Mouse (Mus musculus) thymus, adult 18-20 months (tissue): ENCODE results near the gene Tmem231.

Experiments
- DNase-seq, 2 experiments: peaks; one replicate each; pipeline ENCODE4 v3.0.0; 2022; ENCODE audit warnings: mixed read lengths in 2 of 2

The Tmem231 gene

DNA sequence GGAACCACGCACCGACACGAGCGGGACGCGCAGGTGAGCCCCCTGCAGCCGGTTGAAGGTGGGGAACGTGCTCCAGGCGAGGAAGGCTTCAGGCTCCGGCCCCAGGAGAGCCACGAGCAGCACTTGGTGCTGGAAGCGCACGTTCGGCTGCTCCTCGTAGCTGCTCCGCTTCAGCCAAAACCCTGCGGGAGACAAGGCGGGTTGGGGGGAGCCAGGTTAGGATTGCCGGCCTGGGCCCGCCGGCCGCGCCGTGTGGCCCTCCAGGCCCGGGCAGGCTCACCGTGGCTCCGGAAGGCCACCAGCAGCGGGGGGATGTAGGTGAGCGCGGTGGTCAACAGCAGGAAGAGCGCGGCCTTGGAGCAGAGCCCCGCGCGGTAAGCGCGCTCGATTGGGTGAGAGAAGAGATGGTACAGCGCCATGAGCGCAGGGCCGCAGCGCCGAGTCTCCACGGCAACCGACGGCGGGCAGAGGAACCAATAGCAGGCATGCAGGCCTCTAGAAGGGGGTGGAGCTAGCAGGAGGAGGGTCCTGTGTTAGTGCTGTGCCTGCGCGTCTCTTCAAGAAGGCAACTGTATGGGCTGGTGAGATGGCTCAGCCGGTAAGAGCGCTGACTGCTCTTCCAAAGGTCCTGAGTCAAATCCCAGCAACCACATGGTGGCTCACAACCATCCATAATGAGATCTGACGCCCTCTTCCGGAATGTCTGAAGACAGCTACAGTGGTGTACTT lies at the start of gene Tmem231:
Tmem231 (minus strand) TSS at position 534 of the 729 bp plus-strand sequence.
- DNase-seq, result peak; percentile 82 to 84

DNA sequence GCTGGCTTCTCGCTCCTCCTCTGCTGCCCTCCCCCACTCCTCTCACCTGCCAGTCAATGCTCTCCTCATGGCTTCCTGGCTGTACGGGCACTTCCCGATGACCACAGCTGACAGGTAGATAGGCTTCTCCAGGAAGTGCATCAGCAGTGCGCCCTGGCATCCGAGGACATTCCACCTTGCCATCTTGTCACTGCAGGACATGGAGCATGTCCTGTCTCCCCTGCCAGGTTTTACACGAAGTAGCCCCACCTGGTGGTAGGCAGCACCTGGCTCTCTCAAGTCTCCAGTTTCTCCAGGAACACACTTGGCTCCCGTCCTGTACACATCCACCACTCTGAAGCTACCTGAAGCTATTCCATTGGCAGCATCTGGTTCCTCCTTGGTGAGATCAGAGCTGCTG lies 48.4 kb upstream of the Tmem231 start:
- no peak for DNase-seq

DNA sequence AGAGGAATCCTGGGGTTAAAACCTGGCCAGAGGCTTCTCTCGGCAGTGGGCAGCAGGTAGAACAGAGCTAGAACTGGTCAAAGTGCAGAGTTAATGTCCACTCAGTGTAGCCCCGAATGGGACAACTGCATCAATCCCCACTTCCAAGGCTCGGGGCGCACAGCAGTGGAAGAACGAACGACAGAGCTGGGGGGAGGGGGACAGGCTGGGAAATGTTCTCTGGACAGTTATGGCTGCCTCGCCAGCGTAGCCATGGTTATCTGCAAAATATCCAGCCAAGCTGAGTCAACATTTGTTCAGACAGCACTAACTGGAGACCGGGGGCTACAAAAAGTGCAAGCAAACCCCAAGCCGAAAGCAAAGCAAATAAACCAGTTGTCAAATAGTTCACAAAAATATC lies 44.5 kb upstream of the Tmem231 start:
- DNase-seq, result no peak

DNA sequence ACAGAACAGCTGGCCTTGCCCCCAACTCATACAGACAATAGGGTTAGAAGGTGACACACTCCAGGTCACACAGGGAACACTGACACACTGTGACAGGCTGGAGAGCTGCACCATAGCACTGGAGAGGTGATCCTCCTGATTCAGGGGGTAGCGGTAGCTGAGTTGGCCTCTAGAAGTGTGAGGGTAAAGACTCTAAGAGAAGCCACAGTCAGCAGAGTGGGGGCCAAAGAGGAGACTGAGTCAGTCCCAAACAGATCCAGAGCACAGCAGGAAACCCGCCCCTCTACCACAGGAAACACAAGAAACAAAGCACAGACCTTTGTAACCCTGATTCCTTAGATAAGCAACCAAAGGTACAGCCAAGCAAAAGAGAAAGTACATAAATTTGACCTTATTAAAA lies 42.6 kb upstream of the Tmem231 start:
- peak; percentile 22 to 53 for DNase-seq

DNA sequence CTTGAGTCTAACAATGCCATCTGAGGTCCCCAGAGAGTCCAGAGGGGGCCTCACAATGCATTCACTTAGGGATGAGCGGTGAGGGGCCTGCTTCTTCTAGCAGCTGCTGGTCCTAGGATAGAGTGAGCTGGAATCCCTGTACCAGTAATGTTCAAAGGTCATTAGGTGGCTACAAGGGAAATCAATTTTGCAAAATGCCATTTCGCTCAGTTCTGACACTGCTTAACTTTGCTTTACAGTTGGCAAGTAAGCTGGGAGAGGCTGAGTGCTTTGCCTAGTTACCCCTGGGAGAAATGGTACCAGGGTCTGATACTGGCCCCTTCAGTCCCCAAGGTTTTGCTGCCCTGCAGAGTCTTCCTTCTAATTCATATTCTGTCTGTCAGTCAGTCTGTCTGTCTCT lies 42.0 kb upstream of the Tmem231 start:
- DNase-seq, result no peak

DNA sequence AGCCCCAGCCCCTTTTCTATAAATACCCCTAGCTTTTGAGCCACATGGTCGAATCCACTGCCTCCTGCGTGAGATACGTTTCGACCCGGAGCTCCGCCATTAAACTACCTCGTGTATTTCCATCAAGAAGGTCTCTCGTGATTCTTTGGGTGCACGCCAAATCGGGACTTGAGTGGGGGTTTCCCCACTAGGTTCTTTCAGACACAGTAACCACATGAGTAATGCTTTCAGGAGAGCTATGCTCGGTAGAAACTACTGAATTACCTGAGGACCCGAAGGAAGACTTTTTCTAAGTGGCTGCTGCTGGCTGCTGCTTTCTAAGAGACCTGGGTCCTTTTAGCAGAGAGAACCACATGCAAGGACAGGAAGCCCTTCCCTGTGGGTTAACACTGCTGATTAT lies 40.5 kb upstream of the Tmem231 start:
- no peak for DNase-seq

DNA sequence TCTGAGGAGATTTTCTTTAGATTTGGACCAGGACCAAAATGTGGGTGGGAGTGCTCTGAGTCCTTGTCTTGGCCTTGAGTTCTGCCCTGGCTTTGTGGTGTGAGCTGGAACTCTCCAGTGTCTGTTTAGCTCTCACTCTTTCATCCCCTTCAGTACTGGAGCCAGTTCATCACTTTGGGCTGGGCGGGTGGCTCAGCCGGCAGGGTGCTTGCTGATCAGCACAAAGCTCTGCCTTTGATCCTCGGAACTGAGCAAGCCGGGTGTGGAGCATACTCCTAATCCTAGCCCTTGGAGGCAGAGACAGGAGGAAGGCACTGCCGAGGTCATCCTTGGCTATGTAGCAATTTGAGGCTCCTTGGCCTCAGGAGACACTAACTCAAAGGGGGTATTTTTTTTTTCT lies 35.3 kb upstream of the Tmem231 start:
- DNase-seq, result no peak

DNA sequence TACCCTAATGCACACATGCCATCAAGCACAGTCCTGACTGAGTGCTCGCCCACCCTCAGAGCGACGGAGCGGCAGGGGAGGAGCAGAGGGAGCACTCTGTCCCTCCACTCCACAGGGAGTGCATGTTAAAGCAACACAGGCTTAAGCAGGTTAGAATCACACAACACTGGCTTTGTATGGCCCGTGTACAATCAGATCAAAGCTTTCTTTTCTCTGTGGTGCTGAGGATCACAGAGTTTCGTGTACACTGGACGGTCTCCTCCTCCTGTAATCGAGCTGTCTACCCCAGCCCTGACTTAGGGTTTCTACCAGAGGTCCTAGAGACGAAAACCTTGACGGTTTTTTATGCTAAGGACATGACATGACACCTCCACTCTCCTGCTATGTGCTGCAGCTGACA lies 34.9 kb upstream of the Tmem231 start:
- DNase-seq, result no peak

DNA sequence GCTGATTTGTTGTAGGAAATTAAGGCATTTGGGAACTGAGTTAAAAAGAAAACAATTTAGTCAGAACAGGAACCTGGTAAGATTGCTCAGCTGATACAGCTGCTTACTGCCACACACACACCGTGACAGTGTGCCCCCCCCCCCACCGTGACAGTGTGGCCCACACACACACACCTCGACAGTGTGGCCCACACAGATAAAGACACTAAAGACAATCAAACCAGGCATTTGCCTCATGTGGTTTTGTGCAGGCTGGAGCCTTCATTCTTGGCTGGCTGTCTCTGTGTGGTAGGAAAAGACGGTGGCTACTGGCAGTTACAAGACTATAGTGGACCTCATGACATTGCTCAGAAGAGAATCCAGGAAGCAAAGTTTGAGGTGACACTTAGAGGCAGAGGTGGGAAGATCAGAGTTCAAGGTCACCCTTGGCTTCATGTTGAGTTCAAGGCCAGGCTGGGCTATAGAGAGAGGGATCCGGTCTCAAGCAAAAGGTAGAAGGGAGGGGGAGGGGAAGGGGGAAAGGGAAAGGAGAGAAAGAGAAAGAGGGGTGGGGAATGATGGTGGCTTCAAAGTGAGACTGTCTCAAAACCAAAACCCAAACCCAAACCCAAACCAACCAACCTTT lies 33.7 kb upstream of the Tmem231 start:
- DNase-seq, result no peak

DNA sequence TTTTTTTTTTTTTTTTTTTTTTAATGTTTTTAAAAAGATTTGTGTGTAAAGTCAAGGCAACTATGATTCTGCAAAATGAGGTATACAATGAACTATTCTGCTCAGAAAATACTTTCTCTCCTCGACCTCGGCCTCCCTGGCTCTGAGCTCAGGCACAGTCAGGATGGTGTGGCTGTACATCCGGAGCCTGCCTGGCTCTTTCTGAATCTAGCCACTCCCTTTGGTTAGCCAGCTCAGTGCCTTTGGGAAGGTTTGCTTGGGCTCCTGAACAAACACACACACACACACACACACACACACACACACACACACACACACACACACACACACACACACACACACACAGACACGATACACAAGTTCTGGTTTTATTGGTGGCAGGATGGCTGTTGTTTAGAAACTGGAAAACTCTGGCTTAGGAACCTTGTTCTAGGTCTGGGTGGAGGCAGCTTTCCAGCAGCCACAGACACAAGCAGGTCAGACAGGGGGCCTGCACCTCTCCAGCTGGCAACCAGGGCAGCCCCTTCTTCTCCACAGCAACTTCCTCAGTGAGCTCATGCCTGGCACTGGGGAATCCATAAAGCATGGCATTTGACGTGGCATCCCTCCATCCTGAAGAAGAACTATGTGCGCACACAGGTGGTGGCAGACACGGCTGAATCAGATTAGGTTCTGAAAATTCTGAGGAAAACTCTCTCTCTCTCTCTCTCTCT lies 31.3 kb upstream of the Tmem231 start:
- no peak for DNase-seq

DNA sequence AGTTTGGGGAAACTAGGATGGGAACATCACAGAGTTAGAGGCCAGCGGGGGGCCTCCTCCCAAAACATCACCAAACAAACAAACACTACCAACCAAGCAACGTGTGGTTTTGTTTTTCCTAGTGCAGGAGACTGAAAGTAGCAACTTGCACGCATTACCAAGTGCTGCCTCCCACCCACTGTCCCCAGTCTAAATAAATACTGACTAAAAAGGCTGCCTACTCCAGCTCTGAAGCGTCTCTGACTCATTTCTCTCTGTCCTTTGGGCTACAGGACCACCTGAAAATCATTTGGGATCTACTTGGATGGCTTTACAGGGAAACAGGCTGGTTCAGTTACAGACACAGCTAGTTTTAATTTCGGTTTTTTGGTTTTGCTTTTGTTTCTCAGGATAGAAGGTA lies 30.7 kb upstream of the Tmem231 start:
- DNase-seq, result no peak

DNA sequence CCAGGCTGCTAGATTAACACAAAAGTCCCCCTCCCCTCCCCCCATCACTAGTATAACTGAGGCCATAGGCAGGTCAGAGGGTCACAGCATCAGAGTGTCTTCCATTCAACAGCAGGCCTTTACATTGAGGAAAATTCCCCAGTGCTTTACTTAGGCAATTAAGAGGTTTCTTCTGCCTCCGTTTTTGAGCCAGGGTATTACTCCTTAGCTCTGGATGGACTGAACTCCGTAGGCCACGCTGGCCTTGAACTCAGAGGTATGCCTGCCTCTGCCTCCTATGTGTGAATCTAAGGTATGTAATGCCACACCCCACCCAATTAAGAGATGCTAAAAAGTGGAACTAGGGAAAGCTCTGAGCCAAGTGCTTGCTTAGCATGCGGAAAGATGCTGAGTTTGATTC lies 29.9 kb upstream of the Tmem231 start:
- DNase-seq, result no peak

DNA sequence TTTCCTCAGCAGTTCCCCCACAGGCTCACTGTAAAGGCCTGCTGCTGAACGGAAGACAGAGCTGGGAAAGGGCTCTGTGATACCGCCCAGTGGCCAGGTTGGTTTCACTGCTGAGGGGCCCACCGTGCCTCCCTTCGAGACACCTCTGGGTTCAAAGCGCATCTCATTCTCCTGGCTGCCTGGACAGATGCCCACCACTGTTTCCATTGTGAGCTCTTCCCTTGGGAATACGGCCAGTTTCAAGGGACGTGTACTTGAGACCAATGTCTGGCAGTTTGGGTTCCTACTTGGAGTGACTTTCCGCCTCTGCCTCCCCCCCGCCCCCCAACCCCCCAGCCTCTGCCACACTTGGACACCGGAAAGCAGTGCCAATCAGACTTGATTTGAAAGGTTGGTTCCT lies 29.4 kb upstream of the Tmem231 start:
- no peak for DNase-seq

DNA sequence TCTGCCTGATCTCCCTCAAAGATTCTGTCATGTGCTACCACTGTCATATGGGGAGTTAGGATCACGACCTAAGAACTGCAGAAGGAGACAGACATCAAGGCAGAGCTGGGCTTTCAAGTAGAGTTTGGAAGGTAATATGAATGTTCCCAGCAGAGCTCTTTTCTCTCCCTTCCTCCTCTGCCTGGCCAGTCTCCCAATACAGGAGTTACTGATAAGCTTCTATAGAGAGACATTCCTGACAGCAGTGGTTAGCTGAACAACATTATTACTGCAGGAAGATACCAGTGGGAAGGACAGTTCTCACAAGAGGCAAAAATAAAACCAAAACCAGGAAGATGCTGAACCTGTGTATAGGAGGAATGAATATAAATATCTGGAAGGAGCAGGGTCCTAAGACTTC lies 28.9 kb upstream of the Tmem231 start:
- no peak for DNase-seq

DNA sequence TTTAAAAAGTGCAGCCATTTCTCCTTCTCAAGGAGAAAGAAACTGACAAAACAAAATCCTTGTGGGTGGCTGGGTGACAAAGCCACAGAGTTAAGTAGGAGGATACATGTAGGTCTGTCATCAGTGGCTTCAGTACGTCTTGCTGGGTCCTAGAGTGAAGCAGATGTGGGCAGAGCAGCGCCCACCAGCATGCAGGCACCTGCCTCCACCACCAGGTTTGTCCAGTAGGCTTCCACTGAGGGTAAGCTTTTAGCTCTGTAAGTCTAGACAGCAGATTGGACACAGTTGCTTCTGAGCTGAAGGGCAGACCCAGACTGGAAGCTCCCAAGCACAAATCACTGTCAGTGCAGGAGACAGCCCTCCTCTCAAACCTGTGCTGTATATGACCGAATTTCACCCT lies 27.6 kb upstream of the Tmem231 start:
- DNase-seq, result no peak

DNA sequence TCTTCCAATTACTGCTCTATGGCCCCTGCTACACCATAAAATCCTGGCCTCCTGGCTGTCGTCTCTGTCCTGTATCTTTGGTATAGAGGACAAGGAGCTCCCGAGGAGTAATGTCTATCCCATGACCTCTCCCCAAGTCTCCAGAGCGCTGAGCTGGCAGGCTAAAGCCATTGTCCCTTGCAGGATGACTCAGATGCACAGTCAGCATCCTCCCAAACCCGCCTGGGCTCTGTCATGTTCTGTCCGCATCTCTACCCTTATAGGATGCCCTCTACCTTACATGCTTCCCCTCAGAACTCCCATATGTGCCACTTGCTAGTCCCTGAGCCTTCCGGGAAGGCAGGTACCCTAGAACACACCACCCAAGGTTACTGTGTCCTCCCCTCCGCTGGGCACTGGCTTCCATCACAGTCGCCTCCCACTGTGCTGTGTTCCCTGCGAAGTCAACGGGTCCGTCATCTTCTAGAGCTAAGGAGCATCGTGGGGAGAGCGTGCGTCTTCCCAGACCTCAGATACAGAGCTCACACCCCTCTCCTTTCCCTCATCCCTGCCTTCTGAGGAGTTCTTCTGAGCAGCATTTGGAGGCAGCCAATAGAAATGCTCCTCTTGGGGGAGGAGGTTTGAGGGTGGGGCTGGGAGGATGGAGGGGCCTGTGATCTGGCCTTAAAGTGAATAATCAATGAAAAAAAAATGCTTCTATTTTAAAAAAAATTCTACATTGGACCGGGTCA lies 27.1 kb upstream of the Tmem231 start:
- no peak for DNase-seq

DNA sequence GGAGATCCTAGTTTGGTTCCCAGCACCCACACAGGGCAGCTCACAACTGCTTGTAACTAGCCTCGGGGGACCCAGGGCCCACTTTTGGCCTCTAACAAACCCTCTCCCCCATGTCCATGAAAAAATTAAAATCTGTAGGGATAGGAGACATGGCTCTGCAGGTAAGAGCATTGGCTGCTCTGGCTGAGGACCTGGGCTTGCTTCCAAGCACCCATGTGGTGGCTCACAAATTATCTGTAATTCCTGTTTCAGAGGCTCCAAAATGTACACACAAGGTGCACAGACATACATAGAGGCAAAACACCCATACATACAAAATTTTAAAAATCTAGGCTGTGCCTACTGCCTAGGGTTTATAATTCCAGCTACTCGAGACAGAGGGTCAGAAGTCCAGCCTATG lies 23.6 kb upstream of the Tmem231 start:
- DNase-seq, result no peak

DNA sequence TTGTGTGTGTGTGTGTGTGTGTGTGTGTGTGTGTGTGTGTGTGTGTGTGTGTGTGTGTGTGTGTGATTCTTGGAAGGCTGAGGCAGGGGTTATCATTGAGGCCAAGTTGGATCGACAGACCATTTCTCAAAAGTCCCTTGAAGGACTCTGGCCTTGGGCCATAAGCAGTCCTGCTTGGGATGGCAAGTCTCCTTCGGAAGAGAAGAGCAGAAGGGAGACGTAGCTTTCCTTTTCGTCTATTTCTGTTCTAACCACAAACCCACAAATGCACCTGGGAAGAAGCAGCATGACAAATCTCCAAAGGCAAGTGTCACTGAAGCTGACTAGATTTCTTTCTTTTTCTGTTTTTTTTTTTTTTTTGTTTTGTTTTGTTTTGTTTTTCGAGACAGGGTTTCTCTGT lies 22.2 kb upstream of the Tmem231 start:
- DNase-seq, result no peak

DNA sequence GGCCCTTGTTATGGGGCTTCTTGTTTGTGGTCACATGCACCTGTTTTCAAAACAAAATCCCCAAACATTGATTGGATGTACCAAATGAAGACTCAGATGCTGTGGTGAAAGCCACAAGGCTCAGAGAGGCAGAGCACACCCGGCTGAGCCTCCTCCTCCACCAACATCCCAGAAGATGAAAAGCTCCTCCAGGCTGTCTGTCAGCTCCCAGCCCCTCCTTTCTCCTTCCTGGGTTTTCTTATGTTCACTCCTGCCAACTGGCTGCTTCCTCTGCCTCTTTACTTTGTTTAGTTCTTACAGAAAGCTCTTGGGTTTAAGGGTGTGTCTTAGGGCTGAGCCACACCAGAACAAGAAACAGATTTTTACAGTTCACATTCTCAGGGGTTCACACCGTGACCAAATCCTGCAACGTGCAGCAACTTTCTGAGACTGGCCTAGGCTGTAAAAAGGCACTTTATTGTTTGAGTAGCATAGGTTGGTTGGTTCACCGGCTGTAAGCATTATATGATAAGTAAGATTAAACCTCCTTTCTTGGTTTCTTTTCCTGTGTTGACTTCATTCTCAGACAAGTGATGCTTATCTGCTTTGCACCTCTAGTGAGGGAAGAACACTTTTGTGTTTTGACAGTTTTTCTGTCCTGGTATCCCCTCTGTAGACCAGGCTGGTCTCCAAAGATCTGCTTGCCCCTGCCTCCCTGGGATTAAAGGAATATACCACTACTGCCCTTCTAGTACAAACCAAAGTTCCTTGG lies 21.3 kb upstream of the Tmem231 start:
- no peak for DNase-seq

DNA sequence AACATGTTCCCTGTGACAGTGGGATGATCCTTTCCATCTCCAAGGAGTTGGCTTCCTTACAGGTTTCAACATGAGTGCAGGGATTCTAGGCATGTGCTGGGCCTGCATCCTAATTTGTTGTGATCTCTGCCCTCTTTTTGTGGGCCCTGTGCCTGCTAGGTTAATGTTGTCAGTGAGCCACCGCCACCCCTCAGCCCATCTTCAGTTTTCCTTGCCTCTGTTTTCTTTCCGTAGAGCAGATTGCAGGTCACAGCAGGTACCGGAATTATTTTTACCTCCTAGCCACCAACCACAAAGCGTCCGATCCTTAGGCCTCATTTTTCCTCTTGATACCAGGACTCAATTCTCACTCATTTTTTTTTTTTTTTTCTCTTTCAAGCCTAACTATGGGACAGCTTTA lies 18.3 kb upstream of the Tmem231 start:
- DNase-seq, result no peak

DNA sequence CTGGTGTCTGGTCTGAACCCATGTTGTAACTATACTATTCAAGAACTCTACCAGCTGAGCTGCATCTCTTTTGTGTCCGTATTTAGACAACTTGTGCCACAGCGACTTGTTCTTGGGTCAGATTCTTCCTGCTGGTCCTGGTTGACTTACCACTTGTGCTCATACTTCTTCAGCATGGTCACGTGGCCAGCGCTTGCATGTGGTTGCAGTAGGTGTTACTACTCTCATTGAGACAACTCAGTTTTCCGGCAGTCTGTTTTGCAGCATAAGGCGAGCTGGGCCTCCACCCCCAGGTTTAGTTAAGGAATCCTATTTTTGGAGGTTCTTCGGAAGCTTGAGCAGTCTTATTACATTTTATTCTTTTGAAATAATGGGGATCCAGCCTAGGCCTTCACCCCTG lies 17.6 kb upstream of the Tmem231 start:
- DNase-seq, result no peak

DNA sequence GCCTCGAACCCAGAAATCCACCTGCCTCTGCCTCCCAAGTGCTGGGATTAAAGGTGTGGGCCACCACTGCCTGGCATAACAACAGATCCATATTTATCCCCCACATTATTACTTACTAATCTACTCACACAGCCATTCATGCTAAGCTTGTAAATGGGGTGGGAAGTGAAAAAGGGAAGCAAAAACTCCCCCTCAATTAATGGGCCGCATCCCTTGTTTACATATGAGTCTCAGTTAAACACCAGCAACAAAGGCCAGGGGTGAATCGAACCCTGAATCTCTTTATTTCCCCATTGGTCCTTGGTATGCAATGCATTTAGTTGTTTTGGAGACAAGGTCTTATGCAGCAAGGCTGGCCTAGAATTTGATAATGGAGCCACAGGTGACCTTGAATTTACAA lies 17.2 kb upstream of the Tmem231 start:
- DNase-seq, result no peak

DNA sequence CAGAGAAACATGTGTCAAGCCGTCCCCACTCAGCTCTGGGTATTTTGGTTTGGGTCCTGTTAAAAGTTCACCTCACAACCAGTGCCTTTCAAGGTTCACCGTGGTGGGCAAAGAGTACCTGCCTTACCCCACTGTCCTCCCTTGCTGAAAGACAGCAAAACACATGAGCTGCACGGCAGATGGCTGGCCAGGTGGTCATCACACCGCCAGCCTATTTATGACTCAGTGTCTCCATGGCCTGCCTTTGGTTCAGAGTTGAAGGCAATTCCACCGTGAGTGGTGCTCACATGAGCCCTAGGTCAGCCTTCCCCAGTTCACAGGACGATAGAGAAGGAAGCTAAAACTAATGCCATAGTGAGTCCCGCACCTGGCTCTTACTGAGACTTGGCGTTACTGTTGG lies 14.3 kb upstream of the Tmem231 start:
- DNase-seq, result no peak
